Mouse (Mus musculus): ENCODE results near the gene Map3k5. TPM values are rescaled to one million over a fixed set of nuclear protein-coding genes. Genes with fewer than 3 reads are reported as not detected.

Gene Map3k5
- total RNA-seq (2014; rRNA removed) (5.3 and 7.1 TPM in 2 replicates), polyA plus RNA-seq (2015; fragmentation: Nextera tagmentation; extraction: Ambion mirVana) (1.3 and 1.5 TPM in 2 replicates)

DNA sequence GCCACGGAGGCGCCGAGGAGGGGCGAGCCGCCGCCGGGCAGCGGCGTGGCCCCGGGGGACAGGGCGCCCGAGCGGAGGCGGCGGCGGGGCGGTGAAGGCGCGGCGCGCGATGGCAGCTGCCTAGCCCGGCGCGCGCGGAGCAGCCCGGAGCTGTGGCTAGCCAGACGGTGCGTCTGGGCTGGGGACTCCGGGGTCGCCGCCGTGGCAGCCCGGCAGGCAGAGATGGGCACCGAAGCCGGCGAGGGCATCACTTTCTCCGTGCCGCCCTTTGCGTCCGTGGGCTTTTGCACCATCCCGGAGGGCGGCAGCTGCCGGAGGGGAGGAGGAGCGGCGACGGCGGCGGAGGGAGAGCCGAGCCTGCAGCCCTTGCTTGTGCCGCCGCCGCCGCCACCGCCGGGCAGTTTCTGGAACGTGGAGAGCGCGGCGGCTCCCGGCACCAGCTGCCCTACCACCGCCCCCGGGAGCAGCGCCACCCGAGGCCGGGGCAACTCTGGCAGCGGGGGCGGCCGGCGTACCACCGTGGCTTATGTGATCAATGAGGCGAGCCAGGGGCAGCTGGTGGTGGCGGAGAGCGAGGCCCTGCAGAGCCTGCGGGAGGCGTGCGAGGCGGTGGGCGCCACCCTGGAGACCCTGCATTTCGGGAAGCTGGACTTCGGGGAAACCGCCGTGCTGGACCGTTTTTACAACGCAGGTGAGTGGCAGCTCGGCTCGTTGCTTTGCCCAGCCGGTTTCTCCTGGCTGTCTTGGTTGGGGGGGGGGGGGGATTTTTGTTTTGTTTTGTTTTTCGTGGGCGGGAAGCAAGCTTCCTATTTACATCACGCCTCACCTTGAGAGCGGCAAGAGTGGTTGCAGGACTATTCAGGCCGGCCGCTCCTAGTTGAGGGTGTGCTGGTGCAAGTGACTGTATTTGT lies at the start of gene Map3k5:
Gene Map3k5 (plus strand): TSS at position 89 of the 911 bp plus-strand sequence.
- under 1% methylated on average over 76 of the region's 95 CpGs for WGBS

DNA sequence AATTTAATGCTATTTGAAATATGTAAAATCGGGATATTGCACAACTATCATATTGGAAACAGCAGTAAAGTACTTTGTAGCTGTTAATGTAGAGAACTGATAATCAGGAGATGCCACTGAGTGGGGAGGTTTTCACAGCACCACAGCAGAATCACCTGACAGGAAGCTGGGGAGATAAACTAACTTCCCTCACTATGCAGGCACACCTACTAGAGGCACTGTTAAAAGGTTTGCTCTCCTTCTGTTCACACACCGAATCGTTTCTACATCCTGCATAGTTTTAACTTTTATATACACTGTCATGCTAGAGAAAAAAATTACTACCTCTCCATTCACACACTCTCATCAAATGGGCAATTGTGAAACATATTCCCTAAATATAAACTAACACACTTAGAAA lies 48.0 kb upstream of the Map3k5 start:
- Histone ChIP-seq H3K9ac (replicated peaks; ENCODE audit: low read length, poor library complexity, severe bottlenecking) (no peak overlapping the region), H3K9me3 (ENCODE audit: low read length) (no peaks in the 10 kb centered on the region), H3K4me1 (ENCODE audit: insufficient read depth, low read length) (no peaks in the 10 kb centered on the region), H3K27me3 (ENCODE audit: insufficient read depth, low read length) (no peaks in the 10 kb centered on the region), H3K27ac (ENCODE audit: low read depth, low read length) (no peak overlapping the region), H3K4me3 (ENCODE audit: low read depth, low read length) (no peak overlapping the region), H3K36me3 (ENCODE audit: insufficient read depth, low read length) (0 out of 2 replicates have a peak, but pooled peaks cover 3% of the 10 kb centered on the region), H3K4me2 (ENCODE audit: low read depth, low read length, poor library complexity, severe bottlenecking) (no peak overlapping the region)
- WGBS, result 93% methylated on average over 3 of the region's 3 CpGs
- ATAC-seq (ENCODE audit: low FRiP score) (no peak), DNase-seq (ENCODE audit: low spot score) (no peak)
- TF ChIP-seq CTCF (IDR thresholded peaks at IDR 0.05), result no peak

More for the DNA sequence above, at the start of gene Map3k5:
- no peaks in the 10 kb centered on the region for H3K36me3 ChIP-seq (ENCODE audit: insufficient read depth, low read length)
- peak; percentile 49 for DNase-seq (ENCODE audit: low spot score)
- peak within 1 kb of the TSS; percentile 64 for H3K9ac ChIP-seq (replicated peaks; ENCODE audit: low read length, poor library complexity, severe bottlenecking)
- H3K27me3 ChIP-seq (ENCODE audit: insufficient read depth, low read length), result no peaks in the 10 kb centered on the region
- ATAC-seq (ENCODE audit: low FRiP score), result peak; percentile 79
- peak; percentile 57 for TF ChIP-seq CTCF (IDR thresholded peaks at IDR 0.05)
- no peaks in the 10 kb centered on the region for H3K9me3 ChIP-seq (ENCODE audit: low read length)
- H3K4me2 ChIP-seq (ENCODE audit: low read depth, low read length, poor library complexity, severe bottlenecking), result peak within 1 kb of the TSS; percentile 76
- peak within 1 kb of the TSS; percentile 68 for H3K27ac ChIP-seq (ENCODE audit: low read depth, low read length)
- H3K4me1 ChIP-seq (ENCODE audit: insufficient read depth, low read length), result no peaks in the 10 kb centered on the region
- peak within 1 kb of the TSS; percentile 81 for H3K4me3 ChIP-seq (ENCODE audit: low read depth, low read length)

- WGBS, result 76% methylated on average over 3 of the region's 3 CpGs
- H3K4me1 ChIP-seq (ENCODE audit: insufficient read depth, low read length), result no peaks in the 10 kb centered on the region
- no peaks in the 10 kb centered on the region for H3K9me3 ChIP-seq (ENCODE audit: low read length)
- TF ChIP-seq CTCF (IDR thresholded peaks at IDR 0.05), result no peak
- H3K36me3 ChIP-seq (ENCODE audit: insufficient read depth, low read length), result 0 out of 2 replicates have a peak, but pooled peaks cover 8% of the 10 kb centered on the region
- no peaks in the 10 kb centered on the region for H3K27me3 ChIP-seq (ENCODE audit: insufficient read depth, low read length)
- no peak for ATAC-seq (ENCODE audit: low FRiP score)
- no peak overlapping the region for H3K4me2 ChIP-seq (ENCODE audit: low read depth, low read length, poor library complexity, severe bottlenecking)
- no peak overlapping the region for H3K9ac ChIP-seq (replicated peaks; ENCODE audit: low read length, poor library complexity, severe bottlenecking)
- no peak for DNase-seq (ENCODE audit: low spot score)
- H3K27ac ChIP-seq (ENCODE audit: low read depth, low read length), result no peak overlapping the region
- no peak overlapping the region for H3K4me3 ChIP-seq (ENCODE audit: low read depth, low read length)
These were observed 44.4 kb upstream of the Map3k5 start for GRCm38 (mm10) chr10:19889908-19890307.

GRCm38 (mm10) chr10:19891686-19892085 lies 42.6 kb upstream of the Map3k5 start:
- 39% methylated on average over 3 of the region's 3 CpGs for WGBS
- TF ChIP-seq CTCF (IDR thresholded peaks at IDR 0.05), result no peak

DNA sequence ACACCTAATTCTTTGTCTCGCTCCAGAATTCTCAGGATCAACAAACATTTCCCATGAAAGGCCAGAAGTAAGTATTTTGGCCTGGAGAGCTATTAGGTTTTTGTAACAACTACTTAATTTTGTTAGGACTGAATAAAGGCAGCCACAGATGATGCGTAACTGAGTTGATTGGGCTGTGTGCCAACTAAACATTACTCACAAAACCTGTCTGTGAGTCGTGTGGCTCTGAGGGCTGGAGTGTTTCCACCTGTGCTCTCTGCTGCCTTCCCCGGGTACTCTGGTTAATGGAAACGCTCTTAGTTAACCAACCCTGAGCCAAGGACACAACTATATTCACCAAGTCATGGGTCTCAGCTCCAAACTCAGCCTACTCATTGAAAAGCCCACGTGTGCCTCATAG lies 41.1 kb upstream of the Map3k5 start:
- no peak overlapping the region for H3K4me2 ChIP-seq (ENCODE audit: low read depth, low read length, poor library complexity, severe bottlenecking)
- 81% methylated on average over 6 of the region's 6 CpGs for WGBS
- no peak for TF ChIP-seq CTCF (IDR thresholded peaks at IDR 0.05)

More at GRCm38 (mm10) chr10:19891686-19892085, 42.6 kb upstream of the Map3k5 start:
- H3K36me3 ChIP-seq (ENCODE audit: insufficient read depth, low read length), result 0 out of 2 replicates have a peak, but pooled peaks cover 8% of the 10 kb centered on the region
- DNase-seq (ENCODE audit: low spot score) (no peak), ATAC-seq (ENCODE audit: low FRiP score) (no peak)
- H3K9ac ChIP-seq (replicated peaks; ENCODE audit: low read length, poor library complexity, severe bottlenecking), result no peak overlapping the region
- no peak overlapping the region for H3K4me3 ChIP-seq (ENCODE audit: low read depth, low read length)
- H3K4me1 ChIP-seq (ENCODE audit: insufficient read depth, low read length), result no peaks in the 10 kb centered on the region
- H3K9me3 ChIP-seq (ENCODE audit: low read length), result no peaks in the 10 kb centered on the region
- no peaks in the 10 kb centered on the region for H3K27me3 ChIP-seq (ENCODE audit: insufficient read depth, low read length)
- H3K4me2 ChIP-seq (ENCODE audit: low read depth, low read length, poor library complexity, severe bottlenecking), result no peak overlapping the region
- H3K27ac ChIP-seq (ENCODE audit: low read depth, low read length), result no peak overlapping the region

GRCm38 (mm10) chr10:19893976-19894375 lies 40.3 kb upstream of the Map3k5 start:
- no peaks in the 10 kb centered on the region for H3K27me3 ChIP-seq (ENCODE audit: insufficient read depth, low read length)
- H3K27ac ChIP-seq (ENCODE audit: low read depth, low read length), result no peak overlapping the region
- peak; percentile 85 for TF ChIP-seq CTCF (IDR thresholded peaks at IDR 0.05)
- no peaks in the 10 kb centered on the region for H3K9me3 ChIP-seq (ENCODE audit: low read length)
- H3K36me3 ChIP-seq (ENCODE audit: insufficient read depth, low read length), result peaks cover 5% of the 10 kb centered on the region; the same call in 1 of the 2 replicates
- no peak overlapping the region for H3K9ac ChIP-seq (replicated peaks; ENCODE audit: low read length, poor library complexity, severe bottlenecking)
- ATAC-seq (ENCODE audit: low FRiP score), result no peak
- no peak overlapping the region for H3K4me3 ChIP-seq (ENCODE audit: low read depth, low read length)
- DNase-seq (ENCODE audit: low spot score), result peak; percentile 52
- no peaks in the 10 kb centered on the region for H3K4me1 ChIP-seq (ENCODE audit: insufficient read depth, low read length)
- WGBS, result 14% methylated on average over 4 of the region's 4 CpGs
- no peak overlapping the region for H3K4me2 ChIP-seq (ENCODE audit: low read depth, low read length, poor library complexity, severe bottlenecking)

More for the DNA sequence above, 41.1 kb upstream of the Map3k5 start:
- no peaks in the 10 kb centered on the region for H3K9me3 ChIP-seq (ENCODE audit: low read length)
- H3K4me1 ChIP-seq (ENCODE audit: insufficient read depth, low read length), result no peaks in the 10 kb centered on the region
- no peaks in the 10 kb centered on the region for H3K27me3 ChIP-seq (ENCODE audit: insufficient read depth, low read length)
- H3K9ac ChIP-seq (replicated peaks; ENCODE audit: low read length, poor library complexity, severe bottlenecking), result no peak overlapping the region
- H3K4me3 ChIP-seq (ENCODE audit: low read depth, low read length), result no peak overlapping the region
- DNase-seq (ENCODE audit: low spot score) (no peak), ATAC-seq (ENCODE audit: low FRiP score) (no peak)
- 0 out of 2 replicates have a peak, but pooled peaks cover 8% of the 10 kb centered on the region for H3K36me3 ChIP-seq (ENCODE audit: insufficient read depth, low read length)
- no peak overlapping the region for H3K27ac ChIP-seq (ENCODE audit: low read depth, low read length)

Data from midbrain, postnatal 0 days (tissue).